Mouse (Mus musculus) ES-E14 (cell line): Measurements from ENCODE around the gene Olfr834. TPM values are rescaled to one million over a fixed set of nuclear protein-coding genes. Genes with fewer than 3 reads are reported as not detected.
A peak's percentile ranks its signal among the peaks of the same experiment; 100 is the strongest.

ENCODE experiments used
- DNase-seq: peaks from one replicate; pipeline ENCODE4 v3.0.0-alpha.2; 2013; ENCODE audit warnings: low read depth, low spot score
- H3K27ac ChIP-seq: 2 replicates; pipeline ENCODE4 v1.5.1; 2012; ENCODE audit warnings: low read depth, mild to moderate bottlenecking, low read length, moderate library complexity, mixed read lengths; ENCODE audit not compliant: poor library complexity, insufficient read depth, severe bottlenecking
- H3K36me3 ChIP-seq: 2 replicates; pipeline ENCODE4 v1.6.1; 2012; ENCODE audit warnings: mild to moderate bottlenecking, low read length, moderate library complexity, mixed read lengths; ENCODE audit not compliant: control insufficient read depth, poor library complexity, insufficient read depth, severe bottlenecking
- H3K4me1 ChIP-seq, 2 experiments: fragments of 150-350 bp in 1 of 2; sonication (generic) in 1 of 2; 2 replicates each; pipeline ENCODE4 v1.6.1; 2012; ENCODE audit warnings: low read length in 2 of 2, mild to moderate bottlenecking in 1 of 2, mixed read lengths in 1 of 2; ENCODE audit not compliant: control insufficient read depth in 2 of 2, insufficient read depth in 2 of 2, poor library complexity in 1 of 2
- H3K4me3 ChIP-seq, 2 experiments: fragments of 150-350 bp in 1 of 2; sonication (generic) in 1 of 2; 2 replicates each; pipeline ENCODE4 v1.5.1; 2012; ENCODE audit warnings: low read length in 2 of 2, low read depth in 1 of 2, mild to moderate bottlenecking in 1 of 2, mixed read lengths in 1 of 2; ENCODE audit not compliant: insufficient read depth in 1 of 2, poor library complexity in 1 of 2, severe bottlenecking in 1 of 2
- H3K9ac ChIP-seq: 2 replicates; pipeline ENCODE4 v1.6.1; 2012; ENCODE audit warnings: low read depth, mild to moderate bottlenecking, low read length, mixed read lengths; ENCODE audit not compliant: poor library complexity, insufficient read depth, severe bottlenecking
- H3K9me3 ChIP-seq: fragments of 150-350 bp; sonication (generic); 2 replicates; pipeline ENCODE4 v1.6.1; 2012; ENCODE audit warnings: low read depth, mild to moderate bottlenecking, low read length; ENCODE audit not compliant: control insufficient read depth, insufficient read depth
- CHD2 ChIP-seq: IDR thresholded peaks from 2 replicates; pipeline ENCODE4 v1.6.1; 2014; ENCODE audit warnings: mild to moderate bottlenecking, low read depth, low read length, inconsistent platforms
- HCFC1 ChIP-seq: IDR thresholded peaks from 2 replicates; pipeline ENCODE4 v1.6.1; 2012; ENCODE audit warnings: low read length, inconsistent platforms, borderline replicate concordance; ENCODE audit not compliant: insufficient read depth
- MAFK ChIP-seq: IDR thresholded peaks from 2 replicates; pipeline ENCODE4 v1.6.1; 2014; ENCODE audit warnings: mild to moderate bottlenecking, low read depth, low read length, inconsistent platforms; ENCODE audit not compliant: insufficient read depth
- ZC3H11A ChIP-seq: IDR thresholded peaks from 2 replicates; pipeline ENCODE4 v1.6.1; 2012; ENCODE audit warnings: low read depth, mild to moderate bottlenecking, inconsistent platforms, low read length, borderline replicate concordance
- ZNF384 ChIP-seq: IDR thresholded peaks from 2 replicates; pipeline ENCODE4 v1.6.1; 2012; ENCODE audit warnings: low read depth, low read length, inconsistent platforms
- in situ Hi-C, 2 experiments: fragments of 600-800 bp; cut with MboI; formaldehyde crosslinking; loops; one replicate each; pipeline ENCODE4 v1.15.1; 2025; ENCODE audit warnings: low sequenced_read_pairs in 2 of 2, inconsistent platforms in 1 of 2; ENCODE audit not compliant: unreplicated experiment in 2 of 2
- total RNA-seq: library from RNA; depleted of rRNA; stranded (reverse); fragments of 300-350 nt; gene quantifications from 2 replicates; pipeline ENCODE4 v1.2.3, GENCODE M21; 2012; rRNA removed

Gene Olfr834
- total RNA-seq, result not detected in 2 replicates

DNA sequence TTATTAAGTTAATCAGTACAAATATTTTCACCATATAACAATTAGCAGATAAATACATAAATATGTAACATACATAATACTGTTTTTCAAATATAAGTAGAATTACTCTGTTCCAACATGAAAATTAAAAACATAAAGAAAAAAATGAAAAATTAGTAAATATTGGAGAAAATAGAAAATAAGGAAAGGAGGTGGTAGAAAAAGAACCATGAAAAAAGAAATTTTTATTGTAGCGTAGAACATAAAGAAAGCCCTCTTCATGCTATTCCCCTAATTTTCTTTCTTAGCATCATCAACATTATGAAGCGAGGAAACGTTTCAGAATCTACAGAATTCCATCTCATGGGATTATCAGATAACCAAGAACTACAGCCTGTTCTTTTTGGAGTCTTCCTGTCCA is at the start of gene Olfr834:
Olfr834 (plus strand) TSS at position 301 of the 400 bp plus-strand sequence.
- no peaks in the 10 kb centered on the region for H3K4me1 ChIP-seq
- H3K27ac ChIP-seq, result no peak within 1 kb of the TSS
- TF ChIP-seq CHD2 (no peak), ZNF384 (no peak), HCFC1 (no peak), MAFK (no peak), ZC3H11A (no peak)
- no peak within 1 kb of the TSS for H3K9ac ChIP-seq
- in situ Hi-C loops, result no loop called here
- no peaks in the 10 kb centered on the region for H3K36me3 ChIP-seq
- no peak for DNase-seq
- H3K4me3 ChIP-seq, result no peak within 1 kb of the TSS
- H3K9me3 ChIP-seq, result no peaks in the 10 kb centered on the region

GRCm38 (mm10) chr9:18962021-18962420 is 25.8 kb upstream of the Olfr834 start:
- TF ChIP-seq HCFC1 (no peak), ZNF384 (no peak), MAFK (no peak), ZC3H11A (no peak), CHD2 (no peak)
- DNase-seq, result peak; percentile 3
- H3K9me3 ChIP-seq, result no peaks in the 10 kb centered on the region
- no peak overlapping the region for H3K9ac ChIP-seq
- H3K4me1 ChIP-seq, result no peaks in the 10 kb centered on the region
- no peak overlapping the region for H3K27ac ChIP-seq
- no peak overlapping the region for H3K4me3 ChIP-seq
- in situ Hi-C loops, result no loop called here
- H3K36me3 ChIP-seq, result no peaks in the 10 kb centered on the region

- TF ChIP-seq MAFK, result no peak
- TF ChIP-seq CHD2, result no peak
- TF ChIP-seq ZNF384, result no peak
- TF ChIP-seq HCFC1, result no peak
- TF ChIP-seq ZC3H11A, result no peak
- Histone ChIP-seq H3K27ac (no peak within 1 kb of the TSS), H3K36me3 (no peaks in the 10 kb centered on the region), H3K4me1 (no peaks in the 10 kb centered on the region), H3K9ac (no peak within 1 kb of the TSS), H3K9me3 (peaks cover 7% of the 10 kb centered on the region; the same call in 1 of the 2 replicates), H3K4me3 (no peak within 1 kb of the TSS)
- no peak for DNase-seq
- in situ Hi-C loops, result no loop called here
Observed at GRCm38 (mm10) chr9:19032435-19032834, 44.6 kb downstream of the Olfr834 start, which contains the start of gene Olfr835. Gene Olfr835, plus strand, starts transcription at chr9:19032735.

Other genes starting within 250 kb of the Olfr834 start
- 0.13 and 0.48 TPM in 2 replicates for gene Olfr24, start 224.0 kb upstream of the Olfr834 start, total RNA-seq
- gene Olfr828, start 168.5 kb upstream of the Olfr834 start, total RNA-seq, result not detected in 2 replicates
- gene Olfr829, start 133.1 kb upstream of the Olfr834 start, total RNA-seq, result not detected in 2 replicates
- not detected in 2 replicates for gene Olfr830, start 113.3 kb upstream of the Olfr834 start, total RNA-seq
- gene Olfr832, start 50.9 kb upstream of the Olfr834 start, total RNA-seq, result not detected in 2 replicates
- not detected in 2 replicates for gene Olfr835, start 44.7 kb downstream of the Olfr834 start, total RNA-seq
- 1.5 and 1.7 TPM in 2 replicates for gene Olfr836, start 132.4 kb downstream of the Olfr834 start, total RNA-seq
- 0.69 and 0.80 TPM in 2 replicates for gene Olfr837, start 148.3 kb downstream of the Olfr834 start, total RNA-seq
- 0.09 and 0.11 TPM in 2 replicates for gene Olfr839-ps1, start 189.3 kb downstream of the Olfr834 start, total RNA-seq